Mouse (Mus musculus) megakaryocyte, embryonic 14.5 days (primary cell): ENCODE measurements around the gene Milr1. TPM values are rescaled to one million over a fixed set of nuclear protein-coding genes. Genes with fewer than 3 reads are reported as not detected.
"Not testable (repeated sequence)": the region's sequence is repeated elsewhere in the genome, so short reads cannot be mapped to it uniquely, and the experiment has no call there.

Experiments
- H3K27me3 ChIP-seq: replicated peaks from 2 replicates; pipeline ENCODE3; 2012; ENCODE audit warnings: inconsistent platforms
- H3K36me3 ChIP-seq: replicated peaks from 2 replicates; pipeline ENCODE3; 2012; ENCODE audit warnings: low read length, inconsistent platforms, mixed read lengths
- H3K4me1 ChIP-seq: 2 replicates; pipeline ENCODE4 v1.6.1; 2012; ENCODE audit warnings: inconsistent platforms
- H3K4me3 ChIP-seq: replicated peaks from 2 replicates; pipeline ENCODE3; 2012; ENCODE audit warnings: moderate library complexity, mild to moderate bottlenecking, inconsistent platforms
- H3K9me3 ChIP-seq: 2 replicates; pipeline ENCODE4 v1.6.1; 2012; ENCODE audit warnings: inconsistent platforms
- FLI1 ChIP-seq: IDR thresholded peaks from 2 replicates; pipeline ENCODE4 v1.6.1; 2012; ENCODE audit warnings: low read length, inconsistent platforms, mixed read lengths
- GATA1 ChIP-seq: IDR thresholded peaks from 3 replicates; pipeline ENCODE4 v1.6.1; 2012; ENCODE audit warnings: mixed read lengths, low read length, inconsistent platforms, borderline replicate concordance
- polyA plus RNA-seq: library from polyadenylated mRNA; stranded (reverse); fragments of >175 nt; gene quantifications from 2 replicates; pipeline ENCODE4 v1.2.3, GENCODE M21; 2012; ENCODE audit warnings: low replicate concordance; ENCODE audit not compliant: insufficient read depth

The Milr1 gene
- polyA plus RNA-seq, 1 experiment = 1.2 TPM

DNA sequence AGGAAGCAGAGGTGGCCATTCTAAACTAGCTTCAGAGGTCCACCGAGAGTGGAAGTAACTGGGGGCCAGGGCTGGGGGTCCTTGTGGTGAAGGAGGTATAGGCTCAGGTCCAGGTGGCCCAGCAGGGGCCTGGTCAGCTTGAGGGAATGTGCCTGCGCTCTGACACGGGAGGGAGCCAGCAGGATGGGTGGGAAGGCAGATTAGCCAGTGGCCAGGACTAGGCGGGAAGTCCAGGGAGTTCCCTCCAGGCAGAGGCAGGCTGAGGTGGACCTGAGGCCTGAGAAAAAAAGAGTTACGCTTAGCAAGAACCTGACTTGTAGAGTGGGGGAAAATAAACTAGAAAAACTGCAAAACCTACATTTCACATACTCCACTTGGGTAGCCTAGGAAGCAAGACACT is 40.2 kb upstream of the Milr1 start:
- peak overlapping the region; percentile 55 for H3K4me3 ChIP-seq
- no peaks in the 10 kb centered on the region for H3K27me3 ChIP-seq

DNA sequence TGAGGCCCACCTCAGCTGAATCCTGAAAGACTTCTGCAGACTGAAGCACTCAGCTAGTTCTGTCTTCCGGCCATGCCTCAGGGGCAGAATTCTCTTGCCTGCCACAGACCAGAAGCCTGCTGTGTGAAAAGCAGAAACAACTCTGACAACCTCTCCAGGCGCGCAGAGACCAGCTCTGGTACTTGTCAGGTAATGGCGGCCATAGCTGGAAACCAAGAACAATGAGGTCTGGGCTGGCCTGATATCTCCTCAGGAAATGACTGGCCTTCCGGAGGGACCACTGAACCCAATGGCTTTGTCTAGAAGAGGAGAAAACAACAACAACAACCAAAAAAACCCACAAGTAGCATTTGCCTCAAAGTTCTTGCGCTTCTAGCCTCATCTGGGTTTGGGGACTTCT is 36.0 kb upstream of the Milr1 start:
- peaks cover 37% of the 10 kb centered on the region for H3K36me3 ChIP-seq
- TF ChIP-seq GATA1 (peak; percentile 61; the same call in 1 of the 3 replicates), FLI1 (peak; percentile 85)
- H3K27me3 ChIP-seq = no peaks in the 10 kb centered on the region
- peaks cover 77% of the 10 kb centered on the region for H3K4me1 ChIP-seq
- no peaks in the 10 kb centered on the region for H3K9me3 ChIP-seq
- H3K4me3 ChIP-seq = peak overlapping the region; percentile 93

More for the DNA sequence above, 40.2 kb upstream of the Milr1 start:
- Histone ChIP-seq H3K9me3 (no peaks in the 10 kb centered on the region), H3K4me1 (peaks cover 89% of the 10 kb centered on the region), H3K36me3 (peaks cover 79% of the 10 kb centered on the region)
- TF ChIP-seq GATA1 = no peak
- no peak for TF ChIP-seq FLI1

DNA sequence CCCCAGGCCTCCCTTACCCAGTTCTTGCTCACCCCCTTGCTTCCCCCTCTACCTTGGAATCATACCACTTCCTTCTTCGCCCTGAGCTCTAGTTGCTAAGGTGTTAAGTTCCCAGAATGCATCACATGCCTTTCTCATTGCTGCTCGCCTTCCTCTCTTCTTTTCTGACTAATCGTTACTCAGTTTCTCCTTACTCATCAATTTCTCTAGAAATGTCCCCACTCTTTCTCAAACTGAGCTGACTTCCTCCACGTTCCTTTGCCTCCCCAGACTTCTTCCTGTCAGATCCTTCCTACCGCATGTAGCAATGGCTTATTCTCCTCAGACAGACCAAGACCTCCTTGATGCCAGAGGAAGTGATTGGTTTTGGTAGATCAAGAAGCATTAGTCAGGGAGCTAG is 34.5 kb upstream of the Milr1 start:
- peaks cover 62% of the 10 kb centered on the region for H3K4me1 ChIP-seq
- peak overlapping the region; percentile 47 for H3K4me3 ChIP-seq
- no peaks in the 10 kb centered on the region for H3K9me3 ChIP-seq
- TF ChIP-seq GATA1 (no peak), FLI1 (no peak)
- peaks cover 24% of the 10 kb centered on the region for H3K36me3 ChIP-seq
- H3K27me3 ChIP-seq = no peaks in the 10 kb centered on the region

DNA sequence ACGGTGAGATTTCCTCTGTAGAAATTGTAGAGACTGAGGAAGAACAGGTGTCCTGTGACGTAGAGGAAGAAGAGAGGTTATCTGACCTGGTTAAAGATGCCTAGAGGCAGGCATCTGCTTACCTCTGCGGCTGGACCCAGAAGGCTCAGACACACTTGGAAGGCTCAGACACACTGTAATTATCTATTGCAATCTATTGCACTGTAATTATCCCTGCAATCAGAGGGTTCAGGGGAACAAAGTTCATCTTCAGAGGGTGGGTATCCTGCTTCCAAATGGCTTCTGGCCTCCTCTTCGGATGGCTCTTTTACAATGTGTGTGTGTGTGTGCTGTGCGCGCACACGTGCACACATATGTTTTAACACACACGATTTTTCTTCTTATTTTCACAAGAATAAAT is 30.6 kb upstream of the Milr1 start:
- Histone ChIP-seq H3K4me3 (no peak overlapping the region), H3K9me3 (no peaks in the 10 kb centered on the region), H3K4me1 (peaks cover 52% of the 10 kb centered on the region), H3K36me3 (no peaks in the 10 kb centered on the region), H3K27me3 (no peaks in the 10 kb centered on the region)
- TF ChIP-seq FLI1 (no peak), GATA1 (no peak)

DNA sequence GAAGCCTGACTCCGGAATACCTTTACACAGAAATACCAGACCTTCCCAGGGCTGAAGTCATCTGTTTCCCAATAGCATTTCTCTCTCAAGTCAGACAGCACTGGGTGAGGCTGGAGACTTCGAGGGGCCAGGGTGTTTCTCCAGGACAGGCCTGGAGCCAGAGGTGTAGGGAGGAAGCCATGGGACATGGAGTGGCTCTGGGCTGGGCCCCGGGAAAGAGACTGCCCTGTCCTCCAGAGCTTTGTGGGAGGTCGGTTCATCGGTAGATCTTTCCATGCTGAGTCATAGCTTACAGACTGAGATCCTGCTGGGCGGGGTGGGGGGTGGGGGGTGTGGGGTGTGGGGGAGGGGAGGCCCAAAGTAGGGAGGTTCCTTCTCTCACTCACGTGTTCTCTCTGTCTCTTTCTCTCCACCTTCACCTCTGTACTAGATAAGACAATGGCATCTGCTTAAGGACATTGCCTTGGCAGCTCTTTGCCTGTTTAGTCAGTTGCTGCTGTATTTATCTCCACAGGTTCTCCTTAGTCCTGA is 28.1 kb upstream of the Milr1 start:
- Histone ChIP-seq H3K27me3 (no peaks in the 10 kb centered on the region), H3K4me1 (peaks cover 27% of the 10 kb centered on the region), H3K4me3 (peak overlapping the region; percentile 59), H3K9me3 (no peaks in the 10 kb centered on the region), H3K36me3 (no peaks in the 10 kb centered on the region)
- no peak for TF ChIP-seq FLI1
- no peak for TF ChIP-seq GATA1

DNA sequence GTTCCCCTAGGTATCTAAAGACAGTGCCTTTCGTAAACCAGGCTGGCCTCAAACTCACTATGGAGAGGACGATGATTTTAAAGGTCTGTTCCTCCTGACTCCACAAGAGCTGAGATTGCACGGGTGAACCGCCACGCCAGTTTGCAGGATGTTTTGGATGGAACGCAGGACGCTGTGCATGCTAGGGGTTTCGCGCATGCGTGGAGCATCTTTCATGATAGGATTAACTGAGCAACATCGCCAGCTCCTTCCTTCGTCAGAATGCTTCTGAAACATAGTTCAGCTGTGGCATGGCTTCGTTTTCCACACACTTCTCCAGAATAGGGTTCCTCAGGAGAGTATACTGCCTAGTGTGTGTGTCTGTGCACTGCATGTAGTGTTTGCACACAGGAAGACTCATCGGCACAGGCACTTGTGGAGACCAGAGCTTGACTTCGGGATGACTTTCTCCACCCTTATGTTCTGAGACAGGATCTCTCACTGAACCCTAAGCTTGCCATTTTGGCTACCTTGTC is 27.4 kb upstream of the Milr1 start:
- Histone ChIP-seq H3K27me3 (no peaks in the 10 kb centered on the region), H3K9me3 (no peaks in the 10 kb centered on the region), H3K4me3 (no peak overlapping the region), H3K36me3 (no peaks in the 10 kb centered on the region), H3K4me1 (peaks cover 29% of the 10 kb centered on the region)
- TF ChIP-seq GATA1 (no peak), FLI1 (no peak)

DNA sequence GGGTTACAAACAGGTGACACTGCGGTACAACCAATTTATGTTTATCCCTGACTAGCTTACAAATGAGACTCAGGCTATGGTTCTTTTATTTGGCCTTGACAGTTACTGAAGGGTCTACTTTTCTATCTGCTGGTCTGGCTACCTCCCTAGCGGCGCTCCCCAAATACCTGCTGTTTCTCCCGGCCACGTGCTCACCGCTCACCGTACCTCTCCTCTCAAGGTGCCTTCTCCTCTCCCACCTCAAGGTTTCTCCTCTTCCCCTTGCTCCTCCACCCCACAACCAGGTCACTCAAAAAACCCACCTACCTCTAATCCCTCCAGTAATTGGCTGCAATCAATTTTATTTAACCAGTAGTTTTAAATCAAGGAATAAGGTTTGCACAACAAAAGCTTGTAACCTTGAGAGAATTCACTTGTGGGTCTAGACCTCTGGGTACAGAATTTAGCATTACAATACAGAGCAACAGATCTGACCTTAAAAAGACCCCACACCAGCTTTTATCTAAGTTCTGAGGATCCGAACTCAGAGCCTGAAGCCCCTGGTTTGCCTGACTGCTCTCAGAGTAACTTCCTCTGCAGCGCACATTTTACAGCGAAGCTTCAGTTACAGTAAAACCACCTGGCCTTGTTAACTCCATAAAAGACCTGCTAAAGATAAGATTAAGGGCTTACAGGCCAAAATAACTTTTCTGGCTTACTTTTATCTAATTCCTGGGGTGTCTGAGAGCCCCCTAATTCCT is 26.7 kb upstream of the Milr1 start:
- H3K36me3 ChIP-seq = no peaks in the 10 kb centered on the region
- H3K4me3 ChIP-seq = no peak overlapping the region
- TF ChIP-seq FLI1 (no peak), GATA1 (no peak)
- H3K9me3 ChIP-seq = no peaks in the 10 kb centered on the region
- no peaks in the 10 kb centered on the region for H3K27me3 ChIP-seq
- H3K4me1 ChIP-seq = peaks cover 34% of the 10 kb centered on the region

DNA sequence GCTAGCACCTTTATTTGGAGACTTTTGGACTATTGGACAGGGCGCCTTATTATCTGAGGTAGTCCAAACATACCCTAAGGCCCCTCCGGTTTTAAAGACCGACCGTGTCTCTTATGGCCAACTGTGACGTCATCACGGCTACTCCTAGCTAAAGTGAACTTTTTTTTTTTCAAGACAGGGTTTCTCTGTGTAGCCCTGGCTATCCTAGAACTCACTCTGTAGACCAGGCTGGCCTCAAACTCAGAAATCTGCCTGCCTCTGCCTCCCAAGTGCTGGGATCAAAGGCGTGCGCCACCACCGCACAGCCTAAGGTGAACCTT is 26.1 kb upstream of the Milr1 start:
- not testable (repeated sequence) for H3K4me3 ChIP-seq, H3K27me3 ChIP-seq, H3K9me3 ChIP-seq, H3K36me3 ChIP-seq
- peaks cover 33% of the 10 kb centered on the region for H3K4me1 ChIP-seq

DNA sequence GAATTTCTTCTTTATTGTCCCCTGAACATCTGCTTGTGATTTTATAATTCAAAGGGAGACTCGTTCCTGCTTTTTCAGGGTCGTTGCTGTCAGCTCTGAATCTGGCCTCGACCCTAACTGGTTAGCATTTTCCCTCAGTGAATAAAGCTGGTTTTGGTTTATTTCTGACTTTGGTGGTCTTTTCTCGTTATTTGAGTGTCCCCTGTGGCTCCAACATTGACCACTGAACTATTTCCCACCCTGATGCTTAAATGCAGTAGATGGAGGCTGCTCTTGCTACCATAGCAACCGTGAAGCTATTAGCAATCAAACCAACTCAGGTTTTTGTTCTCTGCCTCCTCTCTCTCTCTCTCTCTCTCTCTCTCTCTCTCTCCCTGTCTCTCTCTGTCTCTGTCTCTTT is 23.1 kb upstream of the Milr1 start:
- Histone ChIP-seq H3K4me1 (peaks cover 33% of the 10 kb centered on the region), H3K27me3 (no peaks in the 10 kb centered on the region), H3K9me3 (peaks cover 11% of the 10 kb centered on the region), H3K36me3 (peaks cover 10% of the 10 kb centered on the region), H3K4me3 (no peak overlapping the region)
- no peak for TF ChIP-seq FLI1
- TF ChIP-seq GATA1 = no peak
